Mouse (Mus musculus): ENCODE measurements around the gene Zbtb12.

DNA sequence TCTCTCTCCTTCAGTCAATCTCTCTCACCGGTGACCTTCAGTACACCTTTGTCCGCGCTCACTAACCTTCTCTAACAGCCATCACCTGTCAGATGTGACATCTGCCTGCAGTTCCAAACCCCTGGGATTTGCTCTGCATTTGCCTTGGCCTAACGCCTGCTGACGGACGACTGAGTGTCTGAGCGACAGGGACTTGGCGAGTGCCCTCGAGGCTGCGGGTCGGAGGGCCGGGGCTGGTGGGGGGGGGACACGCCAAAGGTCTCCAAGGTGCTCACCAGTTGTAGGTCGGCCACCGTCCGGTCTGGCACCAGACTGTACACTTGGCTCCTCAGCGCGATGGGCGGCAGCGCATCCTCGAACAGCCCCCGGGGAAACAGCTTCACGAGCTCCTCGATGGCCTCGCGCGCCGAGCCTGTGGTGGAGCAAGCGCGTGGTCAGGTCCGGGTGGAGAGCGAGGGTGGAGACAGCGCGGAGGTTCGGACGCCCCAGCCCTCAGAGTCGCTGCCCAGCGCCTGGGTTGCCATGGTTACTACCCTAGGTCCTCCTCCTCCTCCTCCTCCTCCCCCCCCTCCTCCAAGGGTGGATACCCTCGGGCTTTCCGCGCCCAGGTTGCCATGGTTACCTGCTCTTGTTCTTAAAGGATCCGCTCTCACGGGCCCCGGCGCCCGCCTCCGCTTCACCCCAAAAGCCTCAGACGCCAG lies 43.0 kb upstream of the Zbtb12 start:
- TF ChIP-seq CTCF (IDR thresholded peaks at IDR 0.05) (no peak), EP300 (IDR thresholded peaks at IDR 0.05) (no peak)
